Mouse (Mus musculus) C2C12 (cell line): ENCODE results near the gene Ccnd1.

Experiments
- CEBPB ChIP-seq: IDR thresholded peaks from one replicate; pipeline ENCODE4 v1.6.1; 2011; ENCODE audit warnings: low read depth, mild to moderate bottlenecking, control low read depth, moderate library complexity
- CTCF ChIP-seq: IDR thresholded peaks from one replicate; pipeline ENCODE4 v1.5.1; 2011; ENCODE audit not compliant: control insufficient read depth, insufficient read depth, insufficient read length
- MAX ChIP-seq: IDR thresholded peaks from one replicate; pipeline ENCODE4 v1.6.1; 2011; ENCODE audit warnings: mild to moderate bottlenecking, control low read depth
- MYOG ChIP-seq: IDR thresholded peaks from one replicate; pipeline ENCODE4 v1.6.1; 2011; ENCODE audit not compliant: control insufficient read depth, insufficient read length; ENCODE audit errors: extremely low read depth

GRCm38 (mm10) chr7:144918823-144919222 lies 20.9 kb downstream of the Ccnd1 start:
- TF ChIP-seq CTCF: no peak
- TF ChIP-seq MAX: no peak
- TF ChIP-seq CEBPB: no peak
- no peak for TF ChIP-seq MYOG
